Mouse (Mus musculus): ENCODE data around the gene Lipt2. TPM values are rescaled to one million over a fixed set of nuclear protein-coding genes. Genes with fewer than 3 reads are reported as not detected.

The Lipt2 gene
- total RNA-seq, 2 experiments from 2014 or later, result 5.7 to 7.1 TPM

DNA sequence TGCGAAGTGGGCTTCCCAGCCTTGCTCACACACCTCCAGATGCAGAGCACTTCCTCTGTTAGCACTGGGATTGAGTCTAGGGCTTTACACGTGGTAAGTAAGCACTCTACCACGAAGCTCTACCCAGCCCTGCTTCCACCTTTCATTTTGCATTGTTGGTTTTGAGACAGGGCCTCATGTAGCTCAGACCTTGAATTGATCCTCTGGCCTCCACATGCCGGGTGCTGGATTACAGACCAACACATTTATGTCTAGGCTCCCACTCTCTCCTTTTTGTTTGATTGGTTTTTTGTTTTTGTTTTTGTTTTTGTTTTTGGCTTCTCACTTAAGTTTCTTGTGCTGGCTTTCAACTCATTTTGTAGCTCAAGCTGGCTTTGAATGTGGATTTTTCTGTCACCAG, 11.7 kb downstream of the Lipt2 start:
- no peak for DNase-seq

GRCm38 (mm10) chr7:100176269-100176668, 17.2 kb downstream of the Lipt2 start, which contains the start of gene Kcne3:
TSS of gene Kcne3 (plus strand) at chr7:100176502.
- DNase-seq, result no peak

DNA sequence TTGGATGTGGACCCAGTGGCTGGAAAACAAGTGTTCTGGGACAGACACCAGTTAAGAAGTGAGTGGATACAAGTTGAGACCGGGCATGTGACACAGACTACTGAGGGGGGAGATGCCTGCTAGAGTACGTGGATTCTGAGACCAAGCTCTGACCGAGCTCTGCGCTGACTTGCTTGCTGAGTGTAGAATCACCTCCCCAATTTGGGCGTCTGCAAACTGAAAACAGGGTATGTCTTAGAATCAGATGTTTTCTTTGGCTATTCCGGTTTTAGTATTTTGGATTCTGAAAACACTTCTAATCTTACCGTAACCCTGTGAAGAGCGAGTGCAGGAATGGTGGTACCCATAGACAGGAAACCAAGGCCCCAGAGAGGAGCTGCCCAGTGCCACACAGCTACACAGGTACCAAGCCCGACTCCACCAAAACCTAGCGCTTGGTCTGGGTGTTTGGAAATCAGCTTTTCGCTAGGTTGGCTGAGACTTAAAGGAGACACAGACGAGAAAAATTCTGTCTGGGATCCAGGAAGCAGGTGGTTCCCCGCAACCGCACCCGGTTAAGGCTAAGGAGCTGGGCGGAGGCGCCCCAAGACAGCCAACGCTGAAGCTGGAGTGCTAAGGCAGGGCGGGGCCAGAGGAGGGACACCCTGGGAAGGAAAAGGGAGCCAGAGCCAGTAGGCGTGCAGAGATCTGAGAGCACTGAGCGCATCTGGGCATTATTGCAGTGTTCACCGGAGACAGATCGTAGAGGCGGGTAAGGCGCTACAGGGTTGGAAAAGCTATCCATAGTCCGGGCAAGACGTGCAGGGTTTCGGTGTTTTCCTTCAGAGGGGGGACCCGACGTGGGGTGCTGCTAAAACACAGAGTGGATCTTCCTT, 19.2 kb downstream of the Lipt2 start:
- DNase-seq, result peak; percentile 19 to 21

- DNase-seq, result no peak
These were observed 19.8 kb downstream of the Lipt2 start for GRCm38 (mm10) chr7:100178891-100179233.

- no peak for DNase-seq
These were observed 20.3 kb downstream of the Lipt2 start for GRCm38 (mm10) chr7:100179394-100179793.

- no peak for DNase-seq
These were observed 20.8 kb downstream of the Lipt2 start for GRCm38 (mm10) chr7:100179836-100180407.

GRCm38 (mm10) chr7:100181176-100181575, 22.1 kb downstream of the Lipt2 start:
- DNase-seq, result no peak

GRCm38 (mm10) chr7:100181614-100182013, 22.5 kb downstream of the Lipt2 start:
- no peak for DNase-seq

- no peak for DNase-seq
These were observed 23.3 kb downstream of the Lipt2 start for GRCm38 (mm10) chr7:100182388-100182787.

DNA sequence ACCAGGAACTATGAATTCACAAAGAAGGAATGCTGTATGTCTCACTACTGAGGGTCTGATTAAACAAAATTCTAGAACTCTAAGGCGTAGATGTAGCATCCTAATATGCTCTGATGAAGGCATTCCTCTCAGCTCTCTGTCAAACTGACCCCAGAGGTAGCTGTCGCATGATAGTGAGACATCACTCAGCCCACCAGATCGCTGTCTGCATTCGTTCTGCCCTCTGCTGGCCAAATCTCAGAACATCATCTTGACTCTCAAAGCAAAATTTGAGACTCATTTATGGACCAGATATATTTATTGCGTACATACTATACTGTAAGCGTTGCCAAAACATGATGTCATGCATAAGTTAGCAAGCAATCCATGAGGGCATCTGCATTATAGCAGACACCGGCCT, 28.5 kb downstream of the Lipt2 start:
- peak in 1 of 2 experiments; percentile 18 for DNase-seq

DNA sequence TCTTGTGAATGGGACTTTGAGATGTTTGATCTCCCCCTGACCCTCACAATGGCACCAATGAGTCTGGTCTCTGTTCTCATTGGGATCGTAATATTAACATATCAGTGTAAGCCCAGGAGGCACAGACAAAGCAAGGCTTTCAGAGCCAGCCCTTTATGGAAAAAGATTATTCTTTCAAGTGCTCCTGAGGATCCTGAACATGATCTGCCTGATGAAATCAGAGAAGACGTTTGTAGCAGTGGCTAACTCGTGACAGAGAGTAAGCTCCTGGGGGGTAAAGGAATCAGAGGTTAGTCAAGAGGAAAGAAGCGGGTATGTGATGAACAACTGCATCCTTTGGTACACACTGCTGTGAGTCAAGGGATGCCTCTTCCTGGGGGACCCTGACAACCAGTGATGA, 31.1 kb downstream of the Lipt2 start:
- DNase-seq, result no peak

- peak; percentile 34 to 37 for DNase-seq
These were observed 31.7 kb downstream of the Lipt2 start for GRCm38 (mm10) chr7:100190778-100191177.

DNA sequence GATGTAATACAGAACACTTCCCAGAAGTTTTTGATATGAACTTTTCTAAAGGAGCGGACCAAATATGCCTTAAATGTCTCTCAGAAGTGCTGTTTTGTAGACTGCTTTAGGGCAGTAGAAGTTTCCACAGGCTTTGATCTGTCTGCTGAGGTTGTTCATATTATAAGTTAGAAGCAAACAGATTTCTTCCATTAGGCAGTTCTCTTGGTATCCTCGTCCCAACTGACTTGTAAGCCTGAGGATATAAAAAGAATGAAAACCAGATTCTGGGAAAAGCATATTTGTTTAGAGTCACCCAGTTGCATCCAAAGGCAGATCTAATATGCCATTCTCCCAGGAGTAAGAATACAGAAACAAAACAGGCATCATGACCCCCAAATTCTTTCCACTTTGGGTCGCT, 42.1 kb downstream of the Lipt2 start:
- DNase-seq, result no peak

- DNase-seq, result no peak
These were observed 44.5 kb downstream of the Lipt2 start for GRCm38 (mm10) chr7:100203616-100204015.

DNA sequence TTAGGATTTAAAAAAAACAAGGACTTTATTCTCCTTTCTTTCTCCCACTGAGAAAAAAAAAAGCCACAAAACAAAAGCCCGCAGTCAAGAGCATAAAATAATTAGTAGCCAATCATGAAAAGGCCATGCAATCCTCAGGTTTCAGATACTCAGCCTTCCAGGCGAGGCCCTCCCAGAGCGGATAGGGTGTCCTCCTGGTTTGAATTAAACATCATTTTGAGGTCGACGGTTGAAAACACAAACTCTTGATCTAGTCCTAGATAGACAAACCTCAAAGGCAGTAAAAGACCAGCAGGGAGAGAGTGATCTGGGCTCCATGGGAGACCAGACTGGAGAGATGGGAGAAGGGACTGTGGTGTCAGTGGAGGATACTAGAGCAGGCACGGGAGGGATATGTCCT, 45.8 kb downstream of the Lipt2 start:
- DNase-seq, result no peak

- no peak for DNase-seq
These were observed 47.1 kb downstream of the Lipt2 start for GRCm38 (mm10) chr7:100206144-100206543.

DNA sequence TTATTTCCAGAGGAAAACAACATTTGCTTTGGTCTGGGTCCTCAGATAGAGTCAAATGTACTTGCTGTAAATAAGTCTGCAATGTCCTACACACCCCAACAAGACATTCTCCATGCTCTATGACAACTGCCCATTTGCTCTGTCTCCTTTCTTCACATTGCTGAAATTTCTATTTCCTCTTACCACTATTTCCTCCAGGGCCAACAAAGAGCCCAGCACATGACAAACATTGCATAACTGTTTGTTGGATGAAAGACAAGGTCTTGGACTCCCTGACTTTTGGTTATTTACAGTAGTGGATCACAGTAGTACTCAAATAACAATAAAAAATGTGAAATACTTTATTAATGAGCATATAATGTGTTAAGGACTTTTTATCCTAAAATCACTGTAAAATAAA, 48.8 kb downstream of the Lipt2 start:
- DNase-seq, result no peak

Other genes with a start within 250 kb of the Lipt2 start
- gene Rnf169, start 178.8 kb upstream of the Lipt2 start, total RNA-seq (2021), result 10 to 100 TPM; 24.6 to 29.5 TPM
- gene Chrdl2, start 153.1 kb upstream of the Lipt2 start, total RNA-seq (2021), result under 1 TPM; 0.47 to 0.58 TPM
- 10 to 100 TPM; 32.1 to 33.5 TPM for gene Pold3, start 37.7 kb upstream of the Lipt2 start, total RNA-seq (2021)
- gene Kcne3, start 17.2 kb downstream of the Lipt2 start, total RNA-seq (2021), result not detected
- 100 to 1,000 TPM; 282 to 309 TPM for gene Pgm2l1, start 68.1 kb downstream of the Lipt2 start, total RNA-seq (2021)
- 1 to 10 TPM; 5.4 to 6.0 TPM for gene P4ha3, start 126.2 kb downstream of the Lipt2 start, total RNA-seq (2021)
- gene C2cd3, start 213.0 kb downstream of the Lipt2 start, total RNA-seq (2021), result 10 to 100 TPM; 24.3 to 26.3 TPM
- 100 to 1,000 TPM; 141 to 158 TPM for gene Ppme1, start 213.0 kb downstream of the Lipt2 start, total RNA-seq (2021)

Measured in layer of hippocampus, postnatal 36 days (tissue).